Comparison of ENCODE assay signal across 31 mouse cellular contexts in genomic region chr13:59661966-59662365, GRCm38 (mm10). TPM values are rescaled to one million over a fixed set of nuclear protein-coding genes. Genes with fewer than 3 reads are reported as not detected.
DNase-seq lines count a peak whose midpoint lies in the region; TF ChIP-seq lines count a peak whose summit lies in the region.
"Had no signal": no experiment of that assay in that cellular context is flagged by ENCODE, and none has a peak within 500 bp of the region (broad histone marks: within the 10 kb centered on the region; RNA-seq: fewer than 3 reads in every experiment).

No protein-coding gene starts in this region.

- no peak overlapping the region for H3K4me3 ChIP-seq in testis, adult 2 months (ENCODE audit: control insufficient read depth, low read depth, low read length)
- H3K4me3 ChIP-seq in small intestine, adult 2 months (ENCODE audit: low read depth, low read length), result no peak overlapping the region
- H3K4me3 ChIP-seq: embryonic facial prominence, embryonic 10.5 days; embryonic facial prominence, embryonic 12.5 days; forebrain, embryonic 12.5 days had no signal

- 86% methylated on average over 12 of the region's 12 CpGs for WGBS in small intestine, adult 2 months

- no peaks in the 10 kb centered on the region for H3K4me1 ChIP-seq in testis, adult 2 months (ENCODE audit: control insufficient read depth, insufficient read depth, low read length)
- H3K4me1 ChIP-seq in small intestine, adult 2 months (ENCODE audit: control insufficient read depth, insufficient read depth, insufficient read length, low read length), result peaks cover 17% of the 10 kb centered on the region; the same call in 1 of the 2 replicates

- H3K36me3 ChIP-seq in testis, adult 2 months (ENCODE audit: control insufficient read depth, insufficient read depth, low read length), result no peaks in the 10 kb centered on the region
- H3K36me3 ChIP-seq in small intestine, adult 2 months (ENCODE audit: control insufficient read depth, insufficient read depth, low read length), result peaks cover 36% of the 10 kb centered on the region

- TF ChIP-seq CTCF in testis, adult 2 months (IDR thresholded peaks at IDR 0.05; ENCODE audit: control insufficient read depth, insufficient read depth, insufficient replicate concordance, low read depth, low read length), result no peak
- no peak for TF ChIP-seq CTCF in small intestine, adult 2 months (IDR thresholded peaks at IDR 0.05; ENCODE audit: extremely low read depth, insufficient read length, insufficient replicate concordance, low read depth, low read length)

- no peak overlapping the region for H3K27ac ChIP-seq in testis, adult 2 months (ENCODE audit: control insufficient read depth, insufficient read depth, low read depth, low read length)
- H3K27ac ChIP-seq in small intestine, adult 2 months (ENCODE audit: insufficient read depth, low read depth, low read length), result peak overlapping the region; percentile 55
- H3K27ac ChIP-seq: embryonic facial prominence, embryonic 10.5 days; embryonic facial prominence, embryonic 12.5 days had no signal

- TF ChIP-seq POLR2A in testis, adult 2 months (IDR thresholded peaks at IDR 0.05; ENCODE audit: control insufficient read depth, low read depth, low read length), result peak; percentile 39; the same call in 1 of the 2 replicates
- TF ChIP-seq POLR2A in small intestine, adult 2 months (IDR thresholded peaks at IDR 0.05; ENCODE audit: low read depth, low read length), result no peak

- no peak for DNase-seq in testis, postnatal 10 days (ENCODE audit: low spot score)
- DNase-seq in ES-CJ7 (ENCODE audit: low read depth, low spot score) (peak; percentile 93), R1 (ENCODE audit: low read depth, low spot score) (peak; percentile 99)
- DNase-seq in thymus, postnatal 4 days, result no peak
- DNase-seq in layer of hippocampus, postnatal 36 days, result no peak
- DNase-seq in cerebellum, adult 11-12 months, result no peak
- DNase-seq: adrenal gland, adult 8-10 months; adrenal gland, postnatal 14 days; adrenal gland, postnatal 36 days; B cell, adult 2 months; cerebellum, adult 11 months; cerebellum, adult 2 months; cerebellum, adult 9-10 months; cerebellum, postnatal 10 days; cerebellum, postnatal 25 days had no signal

- H3K27me3 ChIP-seq in testis, adult 2 months (ENCODE audit: control insufficient read depth, insufficient read depth, low read length), result no peaks in the 10 kb centered on the region
- no peaks in the 10 kb centered on the region for H3K27me3 ChIP-seq in small intestine, adult 2 months (ENCODE audit: control insufficient read depth, insufficient read depth, low read length)
- H3K27me3 ChIP-seq: CH12.LX; embryonic facial prominence, embryonic 12.5 days; forebrain, embryonic 12.5 days; Patski had no signal

RNA-seq across cellular contexts. Expression of gene Golm1, which starts 13.6 kb away (rescaled TPM):
- 3.0 and 3.4 TPM in 2 replicates for polyA plus RNA-seq in testis, adult 2 months (2012; rRNA removed)
- polyA plus RNA-seq in small intestine, adult 2 months (2012; rRNA removed), result 25.2 and 29.1 TPM in 2 replicates
- 10 to 100 TPM; 64.3 to 74.2 TPM for total RNA-seq in layer of hippocampus, postnatal 36 days (2021)

RNA-seq across cellular contexts. Expression of gene 4921517D22Rik, which starts 31.9 kb away (rescaled TPM):
- 23.4 and 24.2 TPM in 2 replicates for polyA plus RNA-seq in testis, adult 2 months (2012; rRNA removed)
- polyA plus RNA-seq in small intestine, adult 2 months (2012; rRNA removed), result not detected in 2 replicates
- total RNA-seq in layer of hippocampus, postnatal 36 days (2021), result not detected
- total RNA-seq: adrenal gland, adult 18-20 months; adrenal gland, adult 8-10 months; adrenal gland, postnatal 14 days; adrenal gland, postnatal 36 days; CH12.LX had no signal
- polyA plus RNA-seq: CD4-positive, CD25-positive, alpha-beta regulatory T cell, adult 4 months; cerebellum, adult 2 months; cortical plate, adult 2 months; embryonic facial prominence, embryonic 10.5 days; embryonic facial prominence, embryonic 12.5 days; embryonic facial prominence, embryonic 14.5 days; forebrain, embryonic 12.5 days; forebrain, embryonic 14.5 days; forebrain, embryonic 16.5 days; frontal cortex, adult 2 months; G1E; Patski had no signal

RNA-seq across cellular contexts. Expression of gene Spata31d1a, which starts 48.2 kb away (rescaled TPM):
- polyA plus RNA-seq in testis, adult 2 months (2012; rRNA removed), result 111 and 122 TPM in 2 replicates
- polyA plus RNA-seq in small intestine, adult 2 months (2012; rRNA removed), result not detected in 2 replicates
- under 1 TPM; 0.08 to 0.40 TPM for total RNA-seq in layer of hippocampus, postnatal 36 days (2021)
- total RNA-seq: adrenal gland, adult 18-20 months; adrenal gland, adult 8-10 months; adrenal gland, postnatal 14 days; adrenal gland, postnatal 36 days; CH12.LX had no signal
- polyA plus RNA-seq: activated CD4-positive, CD25-positive, alpha-beta regulatory T cell, adult 4 months; CD4-positive, CD25-positive, alpha-beta regulatory T cell, adult 4 months; embryonic facial prominence, embryonic 12.5 days; forebrain, embryonic 14.5 days; G1E had no signal

RNA-seq across cellular contexts. Expression of gene Spata31d1b, which starts 50.1 kb away (rescaled TPM):
- 118 and 120 TPM in 2 replicates for polyA plus RNA-seq in testis, adult 2 months (2012; rRNA removed)
- polyA plus RNA-seq in small intestine, adult 2 months (2012; rRNA removed), result not detected in 2 replicates
- total RNA-seq in layer of hippocampus, postnatal 36 days (2021), result under 1 TPM; 0.07 to 0.20 TPM
- total RNA-seq: adrenal gland, adult 18-20 months; adrenal gland, adult 8-10 months; adrenal gland, postnatal 14 days; adrenal gland, postnatal 36 days had no signal
- polyA plus RNA-seq: activated CD4-positive, CD25-positive, alpha-beta regulatory T cell, adult 4 months; CD4-positive, CD25-positive, alpha-beta regulatory T cell, adult 4 months; cerebellum, adult 2 months; embryonic facial prominence, embryonic 10.5 days; embryonic facial prominence, embryonic 12.5 days; forebrain, embryonic 12.5 days; forebrain, embryonic 14.5 days; forebrain, embryonic 16.5 days; frontal cortex, adult 2 months; G1E; Patski had no signal

Comparison
In these comparisons a context has a peak if more than half of its experiments do, and no peak if none do; other contexts are left out.
1. DNase-seq: peak in ES-CJ7 (single experiment) and R1 (single experiment); none in testis, postnatal 10 days (single experiment), thymus, postnatal 4 days (single experiment), layer of hippocampus, postnatal 36 days (0 of 2) and cerebellum, adult 11-12 months (single experiment).
2. RNA of gene 4921517D22Rik, which starts 31.9 kb away (polyA plus RNA-seq): 23.4 to 24.2 TPM in testis, adult 2 months; not detected in small intestine, adult 2 months; every median in the first group is over 10 times any median in the second.
3. RNA of gene Spata31d1a, which starts 48.2 kb away (polyA plus RNA-seq): 111 to 122 TPM in testis, adult 2 months; not detected in small intestine, adult 2 months; every median in the first group is over 100 times any median in the second.